Mouse (Mus musculus) liver, adult 2 months (tissue): ENCODE measurements around the gene Sh3bp1.

Experiments used
- CTCF ChIP-seq: fragments of 200-500 bp; IDR thresholded peaks from 2 replicates; pipeline ENCODE4 v1.5.1; 2011; ENCODE audit warnings: low read depth, low read length, control low read depth
- POLR2A ChIP-seq: fragments of 200-500 bp; IDR thresholded peaks from 2 replicates; pipeline ENCODE4 v1.6.1; 2011; ENCODE audit warnings: low read length, control low read depth; ENCODE audit not compliant: insufficient read depth; ENCODE audit errors: extremely low read depth

DNA sequence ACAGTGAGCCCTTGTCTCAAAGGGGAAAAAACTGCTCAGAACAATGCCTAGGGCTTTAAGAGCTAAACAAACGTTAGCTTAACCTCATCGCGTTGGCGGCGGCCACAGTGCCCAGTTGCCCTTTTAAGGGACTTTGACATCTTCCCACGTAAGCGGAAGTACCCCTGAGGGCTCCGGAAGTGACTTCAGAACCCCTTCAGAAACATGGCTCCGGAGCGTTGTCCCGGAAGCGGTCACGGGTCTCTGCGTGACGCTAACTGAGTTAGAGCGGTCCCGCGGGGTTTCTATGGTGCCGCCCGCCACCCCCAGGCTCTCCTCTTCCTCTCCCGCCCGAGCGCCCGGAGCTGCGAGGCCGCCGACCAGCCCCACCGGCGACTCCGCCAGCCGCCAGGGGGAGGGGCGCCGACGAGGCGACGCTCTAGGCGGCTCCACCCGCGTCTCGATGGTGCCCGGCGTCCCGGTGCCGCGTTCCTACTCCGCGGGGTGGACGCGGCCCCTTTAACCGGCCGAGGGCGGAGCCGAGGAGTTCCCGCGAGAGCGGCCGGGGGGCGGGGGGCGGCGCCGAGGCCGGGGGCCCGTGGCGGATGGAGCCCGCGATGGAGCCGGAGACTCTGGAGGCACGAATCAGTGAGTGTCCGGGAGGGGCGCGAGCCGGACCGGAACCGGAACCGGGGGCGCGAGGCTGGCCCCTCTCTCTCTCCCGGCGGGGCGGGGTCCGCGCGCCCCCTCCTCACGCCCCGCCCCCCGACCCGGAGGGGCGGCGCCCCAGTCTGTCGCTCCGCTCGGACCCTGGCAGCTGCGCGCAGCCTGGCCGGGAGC, 22.4 kb upstream of the Sh3bp1 start, which contains the start of gene Gga1:
- TF ChIP-seq CTCF (0 out of 2 replicates have a peak, but pooled peaks have one; percentile 12), POLR2A (peak; percentile 50; the same call in 1 of the 2 replicates)
